Mouse (Mus musculus): ENCODE measurements at regions not wholly inside any gene's neighbourhood (a gene's known extent, or its start where the extent isn't known, plus 50 kb on each side); places are given as distances from the start of the nearest gene placed in this dataset.

DNA sequence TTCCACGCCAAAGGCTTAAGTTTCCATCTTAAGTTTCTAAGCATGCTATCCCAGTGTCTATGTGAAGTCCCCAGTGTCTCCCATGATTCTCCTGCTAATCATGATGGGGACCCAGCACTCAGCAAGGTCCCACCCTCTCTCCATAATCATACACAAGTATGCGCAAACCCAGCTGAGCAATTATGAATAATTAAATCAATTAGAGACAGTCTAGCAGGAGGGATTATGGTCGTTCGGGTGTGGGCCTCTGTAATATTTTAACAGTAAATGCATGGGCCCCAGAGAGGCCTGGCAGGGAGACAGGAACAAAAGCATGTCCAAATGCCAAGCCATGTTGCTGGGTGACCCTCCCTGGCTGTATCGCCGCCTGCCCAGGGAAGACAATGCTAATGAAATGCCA, 73.1 kb upstream of the Msx1 start:
- Histone ChIP-seq H3K9ac (no peak overlapping the region), H3K27ac (replicated peaks) (no peak overlapping the region), H3K9me3 (replicated peaks) (no peaks in the 10 kb centered on the region), H3K4me2 (no peak overlapping the region), H3K36me3 (replicated peaks) (no peaks in the 10 kb centered on the region), H3K4me3 (replicated peaks) (no peak overlapping the region), H3K27me3 (peaks cover 84% of the 10 kb centered on the region), H3K4me1 (replicated peaks) (no peaks in the 10 kb centered on the region)
- 70% methylated on average over 6 of the region's 6 CpGs for WGBS (ENCODE audit: insufficient replicate concordance)
- no peak for ATAC-seq (ENCODE audit: insufficient read depth)

DNA sequence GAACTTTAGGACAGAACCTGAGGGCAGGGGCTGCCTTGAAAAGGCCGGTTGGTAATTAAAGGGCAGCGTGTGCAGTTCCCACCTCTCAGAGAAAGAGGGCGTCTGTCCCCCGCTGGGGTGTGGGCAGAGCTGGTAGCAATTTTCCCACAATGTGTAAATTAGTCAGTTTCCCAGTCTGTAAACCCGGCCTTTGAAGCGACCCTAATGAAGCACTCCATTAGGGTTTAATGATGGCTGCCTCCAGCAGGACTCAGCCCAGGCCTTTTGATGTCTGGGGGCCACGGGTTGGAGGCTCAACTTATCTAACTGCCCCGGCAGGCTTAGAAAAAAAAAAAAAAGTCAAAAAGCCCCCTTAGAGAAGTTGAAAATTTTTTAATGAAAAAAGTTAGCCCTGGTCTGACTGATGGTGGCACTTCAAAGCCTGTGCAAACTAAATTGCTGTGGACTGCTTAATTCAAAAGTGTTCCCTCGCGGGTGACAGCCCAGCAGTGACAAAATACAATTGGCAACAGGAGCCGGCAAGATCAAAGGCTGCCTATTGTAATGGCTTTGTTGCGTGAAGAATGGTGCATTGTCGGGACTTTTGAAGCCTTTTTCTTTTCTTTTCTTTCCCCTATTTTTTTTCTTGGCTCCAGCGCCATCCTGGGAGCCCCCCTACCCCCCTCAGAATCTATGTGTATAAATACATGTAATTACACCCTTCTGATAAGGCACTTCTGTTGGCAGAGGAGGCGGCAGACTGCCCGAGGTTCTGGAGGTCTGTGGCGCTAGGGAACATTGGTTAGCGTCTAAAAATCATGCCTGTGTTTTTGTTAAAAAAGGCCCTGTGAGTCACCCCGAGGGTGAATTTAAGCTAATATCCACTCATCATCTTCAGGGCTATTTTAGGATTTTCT, 71.3 kb upstream of the Msx1 start:
- H3K27me3 ChIP-seq: peaks cover 82% of the 10 kb centered on the region
- no peaks in the 10 kb centered on the region for H3K4me1 ChIP-seq (replicated peaks)
- no peak overlapping the region for H3K9ac ChIP-seq
- H3K4me3 ChIP-seq (replicated peaks): no peak overlapping the region
- no peak overlapping the region for H3K4me2 ChIP-seq
- H3K36me3 ChIP-seq (replicated peaks): no peaks in the 10 kb centered on the region
- ATAC-seq (ENCODE audit: insufficient read depth): no peak
- H3K9me3 ChIP-seq (replicated peaks): no peaks in the 10 kb centered on the region
- H3K27ac ChIP-seq (replicated peaks): no peak overlapping the region
- 5% methylated on average over 19 of the region's 19 CpGs for WGBS (ENCODE audit: insufficient replicate concordance)

DNA sequence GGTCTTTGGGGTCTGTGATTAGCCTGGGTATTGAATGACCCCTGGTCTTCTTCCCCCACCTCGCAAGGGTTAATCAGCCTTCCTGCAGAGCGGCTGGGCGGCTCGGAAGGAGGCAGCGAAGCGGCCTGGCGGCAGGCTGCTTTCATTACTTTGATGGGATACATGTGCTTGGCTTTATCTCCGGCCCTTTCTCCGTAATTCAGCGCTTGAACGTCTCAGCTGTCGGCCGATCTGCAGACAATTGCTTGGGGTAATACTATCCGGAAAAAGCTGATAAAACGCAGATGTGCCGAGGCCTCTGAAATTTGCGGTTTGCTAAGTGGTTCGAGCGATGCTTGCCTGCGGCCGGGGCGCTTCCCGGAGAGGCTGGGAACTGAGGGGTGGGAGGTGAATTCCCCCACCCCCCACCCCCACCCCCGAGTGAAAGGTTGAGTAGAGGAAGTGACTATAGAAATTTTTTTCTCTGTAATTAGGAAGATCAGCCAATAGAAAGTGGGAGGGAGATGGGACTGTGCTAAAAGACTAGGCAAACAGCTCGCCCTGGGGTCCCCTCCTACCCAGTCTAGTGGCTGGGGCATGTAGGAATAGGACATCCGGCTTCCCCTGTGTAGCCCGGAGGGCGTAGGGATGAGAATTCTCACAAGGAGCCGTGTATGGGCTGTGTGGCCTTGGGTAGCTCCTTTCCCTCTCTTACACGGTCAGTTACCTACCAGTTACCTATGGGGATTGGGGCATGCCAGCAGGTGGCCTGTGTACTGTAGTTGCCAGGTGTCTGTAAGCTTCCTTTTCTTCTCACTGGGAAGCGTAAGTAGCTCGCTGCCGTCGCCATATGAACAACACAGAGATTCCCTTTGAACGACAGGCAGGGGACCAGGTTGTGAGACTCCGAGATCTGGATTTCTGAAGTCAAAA, 69.5 kb upstream of the Msx1 start:
- H3K4me3 ChIP-seq (replicated peaks): no peak overlapping the region
- no peak for ATAC-seq (ENCODE audit: insufficient read depth)
- no peaks in the 10 kb centered on the region for H3K36me3 ChIP-seq (replicated peaks)
- no peaks in the 10 kb centered on the region for H3K4me1 ChIP-seq (replicated peaks)
- peaks cover 74% of the 10 kb centered on the region for H3K27me3 ChIP-seq
- no peak overlapping the region for H3K4me2 ChIP-seq
- no peak overlapping the region for H3K27ac ChIP-seq (replicated peaks)
- no peaks in the 10 kb centered on the region for H3K9me3 ChIP-seq (replicated peaks)
- no peak overlapping the region for H3K9ac ChIP-seq
- 2% methylated on average over 36 of the region's 36 CpGs for WGBS (ENCODE audit: insufficient replicate concordance)

DNA sequence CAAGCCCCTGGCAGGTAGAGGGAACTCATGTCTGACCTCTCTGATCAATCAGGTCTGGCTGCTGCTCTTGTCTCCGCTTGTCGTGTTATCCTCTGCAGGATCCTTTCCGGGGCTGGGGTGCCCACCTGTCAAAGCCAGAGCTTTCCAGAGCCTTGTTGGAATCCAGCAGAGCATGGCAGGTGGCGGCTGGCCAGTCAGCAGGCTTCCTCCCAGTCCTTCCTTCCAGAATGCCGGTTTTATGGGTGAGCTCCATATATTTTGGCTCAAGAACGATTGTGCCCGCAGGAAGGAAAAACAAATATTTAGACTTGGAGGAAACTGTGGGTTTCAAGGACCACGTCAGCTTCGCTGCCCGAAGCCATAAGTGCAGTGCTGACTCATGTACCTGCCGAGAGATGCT, 66.3 kb upstream of the Msx1 start:
- H3K27me3 ChIP-seq: peaks cover 50% of the 10 kb centered on the region

DNA sequence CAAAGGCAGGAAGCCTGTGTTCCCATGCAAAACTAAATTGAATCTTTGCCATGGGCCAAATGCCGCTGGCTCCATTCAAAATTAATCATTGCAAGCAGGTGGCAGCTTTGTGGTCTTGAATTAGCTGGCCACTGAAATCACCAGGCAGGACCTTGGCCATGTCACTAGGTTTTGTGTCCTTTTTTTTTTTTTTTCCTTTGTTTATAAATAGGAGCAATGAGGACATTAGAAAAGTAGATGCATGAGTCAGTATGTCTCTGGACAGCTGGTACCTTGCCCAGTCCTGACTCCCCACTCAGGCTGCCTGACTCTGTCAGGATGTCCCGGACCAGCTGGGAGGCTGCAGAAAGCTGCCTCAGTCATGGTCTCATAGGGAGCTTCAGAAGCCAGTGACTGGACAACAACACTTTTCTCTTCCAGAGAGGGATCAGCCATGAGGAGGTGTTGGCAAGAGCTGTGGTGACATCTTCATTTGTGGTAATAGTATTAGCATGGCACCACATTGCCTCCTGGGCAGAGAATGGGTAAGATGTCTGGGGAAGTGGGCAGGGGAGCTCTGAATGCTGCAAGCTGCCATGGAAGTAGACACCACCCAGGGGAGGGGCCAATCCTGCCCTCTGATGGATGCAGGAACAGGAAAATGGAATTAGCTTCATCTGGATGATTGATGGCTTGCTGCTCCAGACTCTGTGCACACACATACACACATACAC, 55.4 kb upstream of the Msx1 start:
- no peak for ATAC-seq (ENCODE audit: insufficient read depth)
- WGBS (ENCODE audit: insufficient replicate concordance): 61% methylated on average over 2 of the region's 2 CpGs
- H3K4me1 ChIP-seq (replicated peaks): no peaks in the 10 kb centered on the region
- no peaks in the 10 kb centered on the region for H3K27me3 ChIP-seq
- no peaks in the 10 kb centered on the region for H3K36me3 ChIP-seq (replicated peaks)
- no peak overlapping the region for H3K9ac ChIP-seq
- H3K4me3 ChIP-seq (replicated peaks): no peak overlapping the region
- no peak overlapping the region for H3K27ac ChIP-seq (replicated peaks)
- H3K4me2 ChIP-seq: no peak overlapping the region
- H3K9me3 ChIP-seq (replicated peaks): no peaks in the 10 kb centered on the region

More for the DNA sequence above, 66.3 kb upstream of the Msx1 start:
- H3K9ac ChIP-seq: no peak overlapping the region
- no peaks in the 10 kb centered on the region for H3K4me1 ChIP-seq (replicated peaks)
- H3K36me3 ChIP-seq (replicated peaks): no peaks in the 10 kb centered on the region
- H3K9me3 ChIP-seq (replicated peaks): no peaks in the 10 kb centered on the region
- 16% methylated on average over 11 of the region's 11 CpGs for WGBS (ENCODE audit: insufficient replicate concordance)
- H3K4me2 ChIP-seq: no peak overlapping the region
- no peak for ATAC-seq (ENCODE audit: insufficient read depth)
- H3K4me3 ChIP-seq (replicated peaks): no peak overlapping the region
- no peak overlapping the region for H3K27ac ChIP-seq (replicated peaks)

DNA sequence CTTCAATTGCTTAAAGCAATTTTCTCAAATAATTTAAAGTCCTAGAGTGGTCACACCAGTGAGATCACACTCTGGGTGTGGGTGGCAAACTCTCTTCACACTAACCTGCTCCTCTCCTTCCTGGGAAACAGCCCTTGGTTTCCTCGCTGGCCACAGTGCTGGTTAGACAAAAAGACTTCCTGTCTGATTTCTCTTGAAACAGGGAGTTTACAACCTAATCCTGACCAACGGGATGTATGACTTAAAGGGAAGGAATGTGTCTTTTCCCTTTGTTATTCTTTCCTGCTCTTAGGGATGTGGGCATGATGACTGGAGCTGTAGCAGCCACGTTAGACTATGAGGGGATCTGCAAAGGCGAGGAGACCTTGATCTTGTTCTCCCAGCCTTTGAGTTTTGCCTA, 51.9 kb upstream of the Msx1 start:
- Histone ChIP-seq H3K27me3 (no peaks in the 10 kb centered on the region), H3K36me3 (replicated peaks) (no peaks in the 10 kb centered on the region), H3K27ac (replicated peaks) (no peak overlapping the region), H3K4me3 (replicated peaks) (no peak overlapping the region), H3K4me2 (no peak overlapping the region), H3K9me3 (replicated peaks) (no peaks in the 10 kb centered on the region), H3K4me1 (replicated peaks) (no peaks in the 10 kb centered on the region), H3K9ac (no peak overlapping the region)
- WGBS (ENCODE audit: insufficient replicate concordance): 15% methylated on average over 4 of the region's 4 CpGs
- no peak for ATAC-seq (ENCODE audit: insufficient read depth)

DNA sequence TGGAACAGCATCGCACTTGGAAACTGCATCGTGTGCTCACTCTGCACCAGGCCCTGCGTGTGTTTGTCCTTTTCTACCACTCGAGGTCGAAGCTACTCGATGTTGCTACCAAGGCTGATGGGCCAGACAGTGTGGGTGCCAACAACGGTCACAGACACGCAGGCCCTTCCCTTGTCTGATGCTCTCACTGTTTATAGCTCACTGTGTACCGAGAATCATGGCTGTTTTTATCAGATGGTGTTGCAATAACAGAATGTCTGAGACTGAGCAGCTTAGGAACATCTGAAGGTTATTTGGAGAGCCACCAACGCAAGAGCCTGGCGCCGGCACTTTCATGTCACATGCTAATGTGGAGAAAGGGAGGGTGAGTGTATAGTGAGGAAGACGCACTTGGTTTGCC, 51.1 kb upstream of the Msx1 start:
- no peak overlapping the region for H3K4me3 ChIP-seq (replicated peaks)
- H3K9me3 ChIP-seq (replicated peaks): no peaks in the 10 kb centered on the region
- no peak overlapping the region for H3K27ac ChIP-seq (replicated peaks)
- no peaks in the 10 kb centered on the region for H3K36me3 ChIP-seq (replicated peaks)
- no peak for ATAC-seq (ENCODE audit: insufficient read depth)
- WGBS (ENCODE audit: insufficient replicate concordance): 66% methylated on average over 13 of the region's 13 CpGs
- no peak overlapping the region for H3K9ac ChIP-seq
- no peaks in the 10 kb centered on the region for H3K27me3 ChIP-seq
- no peaks in the 10 kb centered on the region for H3K4me1 ChIP-seq (replicated peaks)
- H3K4me2 ChIP-seq: no peak overlapping the region

DNA sequence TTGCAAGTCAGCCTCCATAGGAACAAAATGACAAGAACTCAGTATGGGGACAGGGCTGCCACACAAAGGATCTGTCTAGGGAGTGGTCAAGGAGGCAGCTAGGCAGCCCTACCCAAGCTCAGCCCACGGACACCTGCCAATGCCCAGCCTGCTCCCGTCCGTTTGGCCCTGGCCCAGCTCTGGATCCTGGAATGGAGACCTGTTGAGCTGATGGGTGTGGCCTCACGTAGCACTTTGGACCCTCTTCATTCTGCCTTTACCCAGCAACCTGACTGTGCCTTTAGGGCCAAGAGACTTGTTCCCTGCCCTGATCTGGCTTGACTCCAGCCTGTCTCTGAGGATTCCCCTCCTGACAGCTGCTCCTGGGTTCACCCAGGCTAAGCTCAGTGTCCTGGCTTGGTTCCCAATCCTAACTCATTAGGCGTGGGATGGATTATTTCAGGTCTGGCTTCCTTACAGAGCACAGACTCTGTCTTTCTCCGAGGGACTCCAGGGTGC, 50.5 kb upstream of the Msx1 start:
- Histone ChIP-seq H3K27ac (replicated peaks) (no peak overlapping the region), H3K4me2 (no peak overlapping the region), H3K4me1 (replicated peaks) (no peaks in the 10 kb centered on the region), H3K27me3 (no peaks in the 10 kb centered on the region), H3K36me3 (replicated peaks) (no peaks in the 10 kb centered on the region), H3K9me3 (replicated peaks) (no peaks in the 10 kb centered on the region), H3K9ac (no peak overlapping the region), H3K4me3 (replicated peaks) (no peak overlapping the region)
- 52% methylated on average over 6 of the region's 6 CpGs for WGBS (ENCODE audit: insufficient replicate concordance)
- no peak for ATAC-seq (ENCODE audit: insufficient read depth)
